Mouse (Mus musculus) E14TG2a.4 (cell line): Measurements from ENCODE around the gene Stk39.

Experiments
- H3K27me3 ChIP-seq: 2 replicates; pipeline ENCODE4 v1.6.1; 2014; ENCODE audit warnings: low read length, control low read depth; ENCODE audit not compliant: insufficient read depth
- H3K36me3 ChIP-seq: 2 replicates; pipeline ENCODE4 v1.6.1; 2014; ENCODE audit warnings: low read length, control low read depth; ENCODE audit not compliant: insufficient read depth
- H3K4me1 ChIP-seq: replicated peaks from 2 replicates; pipeline ENCODE4 v1.6.1; 2014; ENCODE audit warnings: low read depth, low read length, control low read depth
- H3K4me3 ChIP-seq: replicated peaks from 2 replicates; pipeline ENCODE4 v1.5.1; 2014; ENCODE audit warnings: mild to moderate bottlenecking, low read length
- H3K9me3 ChIP-seq: 2 replicates; pipeline ENCODE4 v1.6.1; 2014; ENCODE audit warnings: low read length, control low read depth
- CTCF ChIP-seq: conservative IDR thresholded peaks from 2 replicates; pipeline ENCODE4 v1.5.1; 2014; ENCODE audit warnings: low read length
- NANOG ChIP-seq: IDR thresholded peaks from 2 replicates; pipeline ENCODE4 v1.6.1; 2014; ENCODE audit warnings: borderline replicate concordance, low read length, mixed read lengths
- POU5F1 ChIP-seq: IDR thresholded peaks from 2 replicates; pipeline ENCODE4 v1.6.1; 2014; ENCODE audit warnings: low read length, borderline replicate concordance

Stk39 gene

GRCm38 (mm10) chr2:68479823-68480222 is 7.8 kb upstream of the Stk39 start:
- no peaks in the 10 kb centered on the region for H3K4me1 ChIP-seq
- H3K27me3 ChIP-seq = peaks cover 4% of the 10 kb centered on the region
- H3K9me3 ChIP-seq = no peaks in the 10 kb centered on the region
- no peaks in the 10 kb centered on the region for H3K36me3 ChIP-seq
- no peak for TF ChIP-seq CTCF
- no peak for TF ChIP-seq POU5F1
- no peak for TF ChIP-seq NANOG
- no peak overlapping the region for H3K4me3 ChIP-seq

- Histone ChIP-seq H3K36me3 (no peaks in the 10 kb centered on the region), H3K9me3 (no peaks in the 10 kb centered on the region), H3K4me1 (peaks cover 6% of the 10 kb centered on the region; the same call in 1 of the 2 replicates), H3K27me3 (peaks cover 56% of the 10 kb centered on the region), H3K4me3 (peak overlapping the region; percentile 83; the same call in 1 of the 2 replicates)
- TF ChIP-seq CTCF (no peak), POU5F1 (no peak), NANOG (no peak)
Observed at GRCm38 (mm10) chr2:68472921-68473320, 853 bp upstream of the Stk39 start.

- peak overlapping the region; percentile 83 for H3K4me3 ChIP-seq
- H3K4me1 ChIP-seq = peaks cover 6% of the 10 kb centered on the region; the same call in 1 of the 2 replicates
- TF ChIP-seq CTCF (no peak), POU5F1 (no peak), NANOG (no peak)
- peaks cover 59% of the 10 kb centered on the region for H3K27me3 ChIP-seq
- no peaks in the 10 kb centered on the region for H3K36me3 ChIP-seq
- no peaks in the 10 kb centered on the region for H3K9me3 ChIP-seq
Observed at GRCm38 (mm10) chr2:68472551-68472910, 463 bp upstream of the Stk39 start.

- no peaks in the 10 kb centered on the region for H3K9me3 ChIP-seq
- H3K4me3 ChIP-seq = peak overlapping the region; percentile 83
- TF ChIP-seq POU5F1 = no peak
- TF ChIP-seq NANOG = no peak
- no peak for TF ChIP-seq CTCF
- peaks cover 68% of the 10 kb centered on the region for H3K27me3 ChIP-seq
- no peaks in the 10 kb centered on the region for H3K36me3 ChIP-seq
- H3K4me1 ChIP-seq = peaks cover 7% of the 10 kb centered on the region
Observed at GRCm38 (mm10) chr2:68470891-68471758, 943 bp downstream of the Stk39 start.

GRCm38 (mm10) chr2:68469491-68469890 is 2.6 kb downstream of the Stk39 start:
- H3K36me3 ChIP-seq = no peaks in the 10 kb centered on the region
- H3K4me1 ChIP-seq = peaks cover 16% of the 10 kb centered on the region
- no peak for TF ChIP-seq CTCF
- TF ChIP-seq POU5F1 = no peak
- TF ChIP-seq NANOG = no peak
- H3K9me3 ChIP-seq = no peaks in the 10 kb centered on the region
- H3K4me3 ChIP-seq = no peak overlapping the region
- H3K27me3 ChIP-seq = peaks cover 71% of the 10 kb centered on the region

- Histone ChIP-seq H3K4me1 (peaks cover 16% of the 10 kb centered on the region), H3K4me3 (no peak overlapping the region), H3K36me3 (no peaks in the 10 kb centered on the region), H3K9me3 (no peaks in the 10 kb centered on the region), H3K27me3 (peaks cover 74% of the 10 kb centered on the region)
- no peak for TF ChIP-seq CTCF
- no peak for TF ChIP-seq NANOG
Observed at GRCm38 (mm10) chr2:68468698-68469097, 3.4 kb downstream of the Stk39 start.

- TF ChIP-seq NANOG (no peak), CTCF (no peak), POU5F1 (no peak)
- Histone ChIP-seq H3K4me3 (no peak overlapping the region), H3K4me1 (peaks cover 16% of the 10 kb centered on the region), H3K27me3 (peaks cover 73% of the 10 kb centered on the region), H3K9me3 (no peaks in the 10 kb centered on the region), H3K36me3 (no peaks in the 10 kb centered on the region)
Observed at GRCm38 (mm10) chr2:68468259-68468658, 3.8 kb downstream of the Stk39 start.

GRCm38 (mm10) chr2:68467085-68467978 is 4.7 kb downstream of the Stk39 start:
- H3K36me3 ChIP-seq = no peaks in the 10 kb centered on the region
- peaks cover 10% of the 10 kb centered on the region for H3K4me1 ChIP-seq
- H3K27me3 ChIP-seq = peaks cover 71% of the 10 kb centered on the region
- TF ChIP-seq POU5F1 (no peak), CTCF (no peak), NANOG (no peak)
- H3K4me3 ChIP-seq = no peak overlapping the region
- no peaks in the 10 kb centered on the region for H3K9me3 ChIP-seq
